Mouse (Mus musculus) spleen, adult 2 months (tissue): ENCODE measurements at regions not wholly inside any gene's neighbourhood (a gene's known extent, or its start where the extent isn't known, plus 50 kb on each side); places are given as distances from the start of the nearest gene placed in this dataset.

Experiments used
- DNase-seq, 2 experiments: peaks; one replicate each; pipeline versions ENCODE4 v3.0.0 to v3.0.0-alpha.2; 2012 to 2021; ENCODE audit warnings: low spot score in 2 of 2, low read depth in 1 of 2
- H3K27ac ChIP-seq: fragments of 200-500 bp; 2 replicates; pipeline ENCODE4 v1.5.1; 2012; ENCODE audit warnings: low read length, inconsistent platforms; ENCODE audit not compliant: insufficient read depth
- H3K27me3 ChIP-seq: fragments of 200-500 bp; 2 replicates; pipeline ENCODE4 v1.6.1; 2012; ENCODE audit warnings: mild to moderate bottlenecking, moderate library complexity, low read length, inconsistent platforms; ENCODE audit not compliant: control insufficient read depth, insufficient read depth
- H3K36me3 ChIP-seq: fragments of 200-500 bp; 2 replicates; pipeline ENCODE4 v1.6.1; 2012; ENCODE audit warnings: mild to moderate bottlenecking, low read length, inconsistent platforms; ENCODE audit not compliant: control insufficient read depth, insufficient read depth
- H3K4me1 ChIP-seq: fragments of 200-500 bp; 2 replicates; pipeline ENCODE4 v1.6.1; 2011; ENCODE audit warnings: inconsistent platforms; ENCODE audit not compliant: control insufficient read depth, insufficient read depth, insufficient read length
- H3K4me3 ChIP-seq: fragments of 200-500 bp; 2 replicates; pipeline ENCODE4 v1.5.1; 2011; ENCODE audit warnings: mild to moderate bottlenecking, inconsistent platforms; ENCODE audit not compliant: insufficient read depth, insufficient read length; ENCODE audit errors: extremely low read depth
- CTCF ChIP-seq: fragments of 200-500 bp; IDR thresholded peaks from 2 replicates; pipeline ENCODE4 v1.5.1; 2011; ENCODE audit warnings: mild to moderate bottlenecking, inconsistent platforms; ENCODE audit not compliant: insufficient read depth, insufficient read length, insufficient replicate concordance; ENCODE audit errors: extremely low read depth
- POLR2A ChIP-seq: fragments of 200-500 bp; IDR thresholded peaks from 2 replicates; pipeline ENCODE4 v1.6.1; 2011; ENCODE audit warnings: low read depth, low read length, inconsistent platforms
- WGBS: fragments of 180-500 bp; shearing (Covaris S2); methylation state at CpG from one replicate; pipeline ENCODE4 v1.1.7; 2018; 5-methylcytosine and 5-hydroxymethylcytosine counted together

GRCm38 (mm10) chr5:136619315-136620231 lies 52.3 kb upstream of the Cux1 start:
- Histone ChIP-seq H3K27me3 (no peaks in the 10 kb centered on the region), H3K27ac (no peak overlapping the region), H3K4me3 (no peak overlapping the region), H3K36me3 (no peaks in the 10 kb centered on the region), H3K4me1 (peaks cover 2% of the 10 kb centered on the region; the same call in 1 of the 2 replicates)
- no peak for DNase-seq
- WGBS: 66% methylated on average over 17 of the region's 17 CpGs
- TF ChIP-seq POLR2A: no peak
- TF ChIP-seq CTCF: no peak

DNA sequence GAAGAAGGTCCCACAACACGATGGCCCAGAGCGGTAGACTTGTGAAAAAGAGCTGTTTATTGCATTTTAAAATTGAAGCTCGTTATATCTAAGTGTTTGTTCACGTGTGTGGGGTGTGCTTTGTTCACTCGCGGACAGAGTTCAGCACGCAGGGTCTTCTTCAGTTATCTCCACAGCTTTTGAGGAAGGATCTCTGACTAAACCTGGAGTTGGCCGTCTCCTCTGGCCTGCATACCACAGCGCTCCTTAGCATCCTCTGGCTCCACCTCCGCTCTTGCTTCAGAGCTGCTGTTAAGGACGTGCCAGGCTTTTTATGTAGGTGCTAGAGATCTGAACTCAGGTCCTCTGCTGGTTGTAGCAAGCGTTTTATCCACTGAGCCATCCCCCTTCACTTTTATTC lies 52.9 kb upstream of the Cux1 start:
- no peak for DNase-seq
- Histone ChIP-seq H3K27me3 (no peaks in the 10 kb centered on the region), H3K36me3 (no peaks in the 10 kb centered on the region), H3K27ac (no peak overlapping the region), H3K4me1 (peaks cover 4% of the 10 kb centered on the region; the same call in 1 of the 2 replicates), H3K4me3 (no peak overlapping the region)
- 60% methylated on average over 12 of the region's 12 CpGs for WGBS
- no peak for TF ChIP-seq CTCF

- Histone ChIP-seq H3K36me3 (no peaks in the 10 kb centered on the region), H3K4me3 (no peak overlapping the region), H3K27me3 (no peaks in the 10 kb centered on the region), H3K4me1 (peaks cover 5% of the 10 kb centered on the region; the same call in 1 of the 2 replicates), H3K27ac (no peak overlapping the region)
- DNase-seq: no peak
- WGBS: 40% methylated on average over 4 of the region's 4 CpGs
- TF ChIP-seq CTCF (no peak), POLR2A (no peak)
Observed at GRCm38 (mm10) chr5:136621336-136622125, 54.2 kb upstream of the Cux1 start.

GRCm38 (mm10) chr5:136622152-136622551 lies 54.9 kb upstream of the Cux1 start:
- TF ChIP-seq CTCF (no peak), POLR2A (no peak)
- Histone ChIP-seq H3K4me1 (peaks cover 5% of the 10 kb centered on the region; the same call in 1 of the 2 replicates), H3K27me3 (no peaks in the 10 kb centered on the region), H3K36me3 (no peaks in the 10 kb centered on the region), H3K4me3 (no peak overlapping the region), H3K27ac (no peak overlapping the region)
- WGBS: 30% methylated on average over 2 of the region's 2 CpGs
- DNase-seq: no peak

DNA sequence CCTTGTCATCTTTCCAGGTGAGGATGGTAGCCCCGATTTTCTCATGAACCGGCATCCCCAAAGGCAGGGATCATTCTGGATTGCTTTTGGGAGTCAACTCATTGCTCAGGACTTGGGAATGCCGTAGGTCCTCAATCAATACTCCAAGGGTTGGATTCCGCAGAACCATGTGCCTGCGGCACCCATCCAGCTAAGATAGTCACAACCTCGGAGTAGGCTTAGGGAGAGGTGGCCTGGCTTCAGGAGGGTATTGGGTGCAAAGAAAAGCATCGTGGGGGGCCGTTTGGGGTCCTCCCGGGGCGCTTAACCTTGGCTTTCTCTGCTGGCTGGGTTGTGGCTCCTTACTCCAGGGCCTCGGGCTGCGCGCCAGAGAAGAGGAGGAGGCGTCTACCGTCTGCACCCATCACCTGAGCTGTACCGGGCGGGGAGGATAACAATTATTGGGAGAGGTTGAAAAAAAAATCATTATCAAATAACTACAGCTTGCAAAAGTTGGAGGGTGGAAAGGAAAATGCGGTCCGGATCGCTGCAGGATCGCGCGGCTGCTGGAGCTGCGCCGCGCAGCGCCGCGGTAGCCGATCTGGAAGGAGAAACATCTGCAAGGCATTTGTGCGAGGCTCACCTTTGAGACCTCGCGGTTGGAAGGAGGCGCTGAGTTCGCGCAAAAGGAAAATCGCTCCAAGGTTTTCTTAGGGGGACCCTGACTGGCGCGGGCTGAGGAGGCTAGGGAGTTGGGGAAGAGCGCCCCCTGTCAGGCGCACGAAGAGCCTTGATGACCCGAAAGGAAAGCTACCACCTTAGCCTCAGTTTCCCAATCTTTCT lies 55.6 kb upstream of the Cux1 start:
- Histone ChIP-seq H3K27ac (no peak overlapping the region), H3K36me3 (no peaks in the 10 kb centered on the region), H3K4me1 (peaks cover 8% of the 10 kb centered on the region; the same call in 1 of the 2 replicates), H3K4me3 (peak overlapping the region; percentile 66), H3K27me3 (no peaks in the 10 kb centered on the region)
- TF ChIP-seq POLR2A (no peak), CTCF (peak; percentile 72)
- 7% methylated on average over 43 of the region's 43 CpGs for WGBS
- DNase-seq: peak; percentile 68 to 69

GRCm38 (mm10) chr5:136623791-136624190 lies 56.5 kb upstream of the Cux1 start:
- Histone ChIP-seq H3K27me3 (no peaks in the 10 kb centered on the region), H3K36me3 (no peaks in the 10 kb centered on the region), H3K27ac (no peak overlapping the region), H3K4me3 (no peak overlapping the region), H3K4me1 (peaks cover 11% of the 10 kb centered on the region)
- DNase-seq: no peak
- TF ChIP-seq POLR2A: no peak
- no peak for TF ChIP-seq CTCF
- 54% methylated on average over 6 of the region's 6 CpGs for WGBS
